Mouse (Mus musculus): ENCODE results near the gene Hlf. TPM values are rescaled to one million over a fixed set of nuclear protein-coding genes. Genes with fewer than 3 reads are reported as not detected.

The Hlf gene
- polyA plus RNA-seq, 1 experiment from 2014 or later: 4.1 TPM

Other genes starting within 250 kb of the Hlf start
- gene Gm45716, start 203.2 kb downstream of the Hlf start, polyA plus RNA-seq (2015; fragmentation: Nextera tagmentation; extraction: Ambion mirVana): 25.4 and 25.5 TPM in 2 replicates
- gene Mmd, start 141.4 kb downstream of the Hlf start, polyA plus RNA-seq (2015; fragmentation: Nextera tagmentation; extraction: Ambion mirVana): 88.3 and 92.5 TPM in 2 replicates
- gene Stxbp4, start 247.2 kb upstream of the Hlf start, polyA plus RNA-seq (2015; fragmentation: Nextera tagmentation; extraction: Ambion mirVana): 28.5 and 31.4 TPM in 2 replicates
- gene Cox11, start 247.3 kb upstream of the Hlf start, polyA plus RNA-seq (2015; fragmentation: Nextera tagmentation; extraction: Ambion mirVana): 36.7 and 40.6 TPM in 2 replicates